Mouse (Mus musculus): Measurements from ENCODE around the gene Mbd3. TPM values are rescaled to one million over a fixed set of nuclear protein-coding genes. Genes with fewer than 3 reads are reported as not detected.

Gene Mbd3
- total and polyA plus RNA-seq, 3 experiments, result 48.7 to 131 (median 67.0) TPM

GRCm38 (mm10) chr10:80357336-80357735 is 42.0 kb downstream of the Mbd3 start:
- H3K4me1 ChIP-seq (ENCODE audit: control insufficient read depth in 1 of 2, insufficient read depth in 2 of 2), result no peaks in the 10 kb centered on the region
- no peak for DNase-seq (ENCODE audit: extremely low read depth)
- dilution Hi-C loops (cut with MboI; ENCODE audit: extremely low pct_ligation_motif_present, extremely low pct_unique_long_range_greater_than_20kb, low sequenced_read_pairs) (no loop called here), in situ Hi-C loops (cut with MboI; ENCODE audit: low pct_ligation_motif_present, low pct_unique_long_range_greater_than_20kb, low sequenced_read_pairs) (no loop called here)
- no peaks in the 10 kb centered on the region for H3K79me2 ChIP-seq (replicated peaks; ENCODE audit: control insufficient read depth, extremely low read depth, insufficient read depth, poor library complexity, severe bottlenecking)
- H3K4me3 ChIP-seq (replicated peaks in 1 of 3; ENCODE audit: low read depth in 2 of 3, low read length in 2 of 3, poor library complexity in 1 of 3), result no peak overlapping the region
- no peaks in the 10 kb centered on the region for H3K36me3 ChIP-seq (replicated peaks in 1 of 2; ENCODE audit: control insufficient read depth in 1 of 2, insufficient read depth in 1 of 2, low read length in 1 of 2)
- H3K27me3 ChIP-seq (replicated peaks), result peaks cover 78% of the 10 kb centered on the region
- no peak for TF ChIP-seq TBP (conservative IDR thresholded peaks at IDR 0.05; ENCODE audit: low read depth, low read length)
- TF ChIP-seq ZC3H11A (IDR thresholded peaks at IDR 0.05; ENCODE audit: low read depth, low read length), result no peak
- no peak for TF ChIP-seq HCFC1 (IDR thresholded peaks at IDR 0.05; ENCODE audit: low read depth, low read length)
- TF ChIP-seq MAZ (IDR thresholded peaks at IDR 0.05; ENCODE audit: low read depth, low read length), result no peak
- no peak for TF ChIP-seq PAX5 (IDR thresholded peaks at IDR 0.05; ENCODE audit: low read length)
- TF ChIP-seq GABPA (IDR thresholded peaks at IDR 0.05; ENCODE audit: insufficient replicate concordance, low read depth, low read length), result no peak
- no peak for TF ChIP-seq ZNF384 (IDR thresholded peaks at IDR 0.05; ENCODE audit: low read depth, low read length)
- TF ChIP-seq TCF12 (IDR thresholded peaks at IDR 0.05; ENCODE audit: low read depth, low read length), result no peak
- no peak for TF ChIP-seq CHD1 (IDR thresholded peaks at IDR 0.05; ENCODE audit: low read depth, low read length)
- TF ChIP-seq POLR2A (IDR thresholded peaks at IDR 0.05; ENCODE audit: low read depth, low read length), result no peak
- TF ChIP-seq USF1 (IDR thresholded peaks at IDR 0.05; ENCODE audit: low read depth, low read length), result no peak
- no peak for TF ChIP-seq SIN3A (IDR thresholded peaks at IDR 0.05; ENCODE audit: low read length)
- no peak for TF ChIP-seq MXI1 (IDR thresholded peaks at IDR 0.05; ENCODE audit: low read depth, low read length)
- TF ChIP-seq MYC (IDR thresholded peaks at IDR 0.05; ENCODE audit: low read depth, low read length), result no peak
- no peak overlapping the region for H3K4me2 ChIP-seq (ENCODE audit: insufficient read depth, low read depth, poor library complexity, severe bottlenecking)
- no peak overlapping the region for H3K27ac ChIP-seq (ENCODE audit: insufficient read depth, low read depth)
- H3K9me3 ChIP-seq (replicated peaks; ENCODE audit: low read length), result peaks cover 21% of the 10 kb centered on the region
- H3K9ac ChIP-seq (ENCODE audit: insufficient read depth, low read depth), result no peak overlapping the region

GRCm38 (mm10) chr10:80356737-80357136 is 42.6 kb downstream of the Mbd3 start:
- no peak overlapping the region for H3K27ac ChIP-seq (ENCODE audit: insufficient read depth, low read depth)
- no peaks in the 10 kb centered on the region for H3K4me1 ChIP-seq (ENCODE audit: control insufficient read depth in 1 of 2, insufficient read depth in 2 of 2)
- in situ Hi-C loops (cut with MboI; ENCODE audit: low pct_ligation_motif_present, low pct_unique_long_range_greater_than_20kb, low sequenced_read_pairs), result no loop called here
- H3K36me3 ChIP-seq (replicated peaks in 1 of 2; ENCODE audit: control insufficient read depth in 1 of 2, insufficient read depth in 1 of 2, low read length in 1 of 2), result no peaks in the 10 kb centered on the region
- no peaks in the 10 kb centered on the region for H3K79me2 ChIP-seq (replicated peaks; ENCODE audit: control insufficient read depth, extremely low read depth, insufficient read depth, poor library complexity, severe bottlenecking)
- no peak overlapping the region for H3K4me2 ChIP-seq (ENCODE audit: insufficient read depth, low read depth, poor library complexity, severe bottlenecking)
- DNase-seq (ENCODE audit: extremely low read depth), result no peak
- dilution Hi-C loops (cut with MboI; ENCODE audit: extremely low pct_ligation_motif_present, extremely low pct_unique_long_range_greater_than_20kb, low sequenced_read_pairs), result no loop called here
- TF ChIP-seq POLR2AphosphoS2 (IDR thresholded peaks at IDR 0.05; ENCODE audit: low read depth, low read length) (no peak), POLR2A (IDR thresholded peaks at IDR 0.05; ENCODE audit: low read depth, low read length) (no peak), UBTF (IDR thresholded peaks at IDR 0.05; ENCODE audit: low read depth, low read length) (no peak), NRF1 (IDR thresholded peaks at IDR 0.05; ENCODE audit: low read depth, low read length) (no peak), MXI1 (IDR thresholded peaks at IDR 0.05; ENCODE audit: low read depth, low read length) (no peak), JUND (conservative IDR thresholded peaks at IDR 0.05; ENCODE audit: low read depth, low read length) (no peak), EP300 (IDR thresholded peaks at IDR 0.05; ENCODE audit: low read length) (no peak), USF2 (conservative IDR thresholded peaks at IDR 0.05; ENCODE audit: low read depth, low read length) (no peak), TBP (conservative IDR thresholded peaks at IDR 0.05; ENCODE audit: low read depth, low read length) (no peak), ZKSCAN1 (IDR thresholded peaks at IDR 0.05; ENCODE audit: borderline replicate concordance, low read depth, low read length) (no peak)
- no peak overlapping the region for H3K4me3 ChIP-seq (replicated peaks in 1 of 3; ENCODE audit: low read depth in 2 of 3, low read length in 2 of 3, poor library complexity in 1 of 3)
- H3K9me3 ChIP-seq (replicated peaks; ENCODE audit: low read length), result peaks cover 19% of the 10 kb centered on the region
- H3K9ac ChIP-seq (ENCODE audit: insufficient read depth, low read depth), result no peak overlapping the region
- H3K27me3 ChIP-seq (replicated peaks), result peaks cover 84% of the 10 kb centered on the region
